Mouse (Mus musculus) stomach, embryonic 16.5 days (tissue): ENCODE results near the gene Abcf1. TPM values are rescaled to one million over a fixed set of nuclear protein-coding genes. Genes with fewer than 3 reads are reported as not detected.

ENCODE experiments used
- ATAC-seq: fragments of 200-750 bp; cut with Nextera tagmentation; 2 replicates; pipeline ENCODE4 v1.8.0; 2017; ENCODE audit warnings: moderate number of reproducible peaks, moderate TSS enrichment; ENCODE audit not compliant: insufficient read depth, low FRiP score
- H3K27ac ChIP-seq: fragments of 300-500 bp; sonication (generic); 2 replicates; pipeline ENCODE4 v1.5.1; 2014; ENCODE audit warnings: low read length
- H3K27me3 ChIP-seq: fragments of 300-500 bp; sonication (generic); 2 replicates; pipeline ENCODE4 v1.6.1; 2014; ENCODE audit warnings: low read length, control low read depth, mixed read lengths; ENCODE audit not compliant: control insufficient read depth, insufficient read depth
- H3K36me3 ChIP-seq: fragments of 300-500 bp; sonication (generic); 2 replicates; pipeline ENCODE4 v1.6.1; 2014; ENCODE audit warnings: low read length; ENCODE audit not compliant: control insufficient read depth, insufficient read depth
- H3K4me1 ChIP-seq: fragments of 300-500 bp; sonication (generic); 2 replicates; pipeline ENCODE4 v1.6.1; 2014; ENCODE audit warnings: low read length, control low read depth, mixed read lengths; ENCODE audit not compliant: control insufficient read depth, insufficient read depth
- H3K4me2 ChIP-seq: fragments of 300-500 bp; sonication (generic); 2 replicates; pipeline ENCODE4 v1.6.1; 2014; ENCODE audit warnings: low read depth, low read length, mixed read lengths
- H3K4me3 ChIP-seq: fragments of 300-500 bp; sonication (generic); replicated peaks from 2 replicates; pipeline ENCODE4 v1.5.1; 2014; ENCODE audit warnings: mild to moderate bottlenecking, low read length
- H3K9ac ChIP-seq: fragments of 300-500 bp; sonication (generic); 2 replicates; pipeline ENCODE4 v1.6.1; 2014; ENCODE audit warnings: low read length
- H3K9me3 ChIP-seq: fragments of 300-500 bp; sonication (generic); replicated peaks from 2 replicates; pipeline ENCODE4 v1.6.1; 2016; ENCODE audit warnings: low read length, control low read depth; ENCODE audit not compliant: control insufficient read depth
- WGBS: fragments of 180-500 bp; shearing (Covaris S2); extraction: QIAGEN DNeasy Blood & Tissue Kit; methylation state at CpG from one replicate; pipeline ENCODE4 v1.1.7; 2014; 5-methylcytosine and 5-hydroxymethylcytosine counted together
- polyA plus RNA-seq: library from polyadenylated mRNA; unstranded; fragments of >200 nt; fragmentation: Nextera tagmentation; extraction: Ambion mirVana; gene quantifications from 2 replicates; pipeline ENCODE4 v1.2.1, GENCODE M21; 2015

Gene Abcf1
- polyA plus RNA-seq, 1 experiment from 2014 or later = 88.9 TPM

DNA sequence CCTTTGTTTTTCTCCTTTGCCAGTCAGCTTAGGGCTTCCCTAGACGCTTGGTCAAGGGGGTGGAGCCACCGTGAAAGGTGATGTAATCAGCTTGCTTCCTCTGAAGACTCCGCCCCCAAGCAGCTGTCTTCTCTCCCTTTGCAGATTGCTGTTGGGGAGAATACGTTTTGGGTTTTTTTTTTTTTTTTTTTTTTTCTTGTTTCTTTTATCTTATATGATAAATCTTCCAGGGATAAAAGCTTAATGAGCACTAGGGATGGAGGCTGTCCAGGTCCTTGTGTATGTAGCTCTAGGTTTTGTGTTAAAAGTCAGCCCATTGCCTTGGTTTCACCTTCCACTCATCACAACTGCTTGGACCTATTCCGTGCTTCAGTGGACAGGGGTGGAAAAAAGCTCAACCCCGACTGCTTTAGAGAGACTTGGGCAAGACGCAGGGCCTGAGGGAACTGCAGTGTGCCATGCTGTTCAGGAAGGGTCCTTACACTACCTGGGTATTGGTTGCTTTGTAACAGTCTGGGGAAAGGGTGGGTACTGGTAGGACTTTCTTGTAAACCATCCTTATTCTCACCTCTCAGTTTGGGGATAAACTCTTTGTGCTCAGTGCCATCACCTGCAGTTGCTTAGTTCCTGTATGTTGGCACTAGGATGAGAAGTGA, 50.4 kb downstream of the Abcf1 start:
- H3K27ac ChIP-seq = peak overlapping the region; percentile 99
- peak overlapping the region; percentile 87 for H3K4me2 ChIP-seq
- H3K4me1 ChIP-seq = peaks cover 26% of the 10 kb centered on the region
- 7% methylated on average over 7 of the region's 7 CpGs for WGBS
- peak; percentile 42 for ATAC-seq
- no peaks in the 10 kb centered on the region for H3K27me3 ChIP-seq
- H3K9me3 ChIP-seq = no peaks in the 10 kb centered on the region
- H3K9ac ChIP-seq = peak overlapping the region; percentile 82
- peak overlapping the region; percentile 82 for H3K4me3 ChIP-seq
- H3K36me3 ChIP-seq = peaks cover 11% of the 10 kb centered on the region; the same call in 1 of the 2 replicates

- peak overlapping the region; percentile 82 for H3K4me3 ChIP-seq
- under 1% methylated on average over 11 of the region's 11 CpGs for WGBS
These were observed 51.1 kb downstream of the Abcf1 start for GRCm38 (mm10) chr17:35918276-35919059.

DNA sequence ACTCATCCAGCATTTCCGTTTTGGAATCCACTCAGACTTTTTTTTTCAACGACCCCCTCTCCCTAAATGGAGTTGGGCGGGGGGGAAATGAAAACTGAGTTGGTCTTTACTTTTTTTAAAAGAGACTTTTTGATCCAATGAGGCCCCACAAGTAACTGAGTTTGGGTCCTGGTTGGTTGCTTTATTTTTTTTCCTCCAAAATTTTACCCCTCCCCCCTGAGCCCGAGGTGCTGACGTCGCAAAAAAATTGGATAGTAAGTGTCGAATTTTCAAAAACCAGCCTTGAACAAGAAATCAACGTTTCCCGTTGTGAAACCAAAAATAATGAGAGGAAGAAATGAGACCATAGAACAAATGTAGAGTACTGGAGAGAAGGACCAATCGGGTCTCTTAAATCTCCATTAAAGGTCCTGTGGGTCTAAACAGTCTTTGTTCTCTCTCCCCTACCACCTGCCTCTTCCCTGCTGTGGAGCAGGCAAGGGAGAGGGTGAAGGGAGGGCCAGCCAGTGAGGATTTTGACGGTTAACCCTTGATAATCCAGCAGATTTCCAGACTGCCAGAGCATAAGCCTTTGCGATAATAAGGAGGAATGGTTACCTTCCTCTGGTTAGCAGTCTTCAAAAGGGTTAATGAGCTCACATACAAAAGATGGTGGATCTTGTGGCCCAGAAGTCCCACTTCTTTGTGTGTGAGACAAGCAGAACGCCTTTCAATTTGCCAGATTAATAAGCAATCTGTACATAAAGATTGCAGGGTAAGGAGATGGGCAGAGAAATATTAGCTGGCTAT, 51.9 kb downstream of the Abcf1 start:
- ATAC-seq = no peak
- WGBS = 0% methylated on average over 13 of the region's 13 CpGs

More at GRCm38 (mm10) chr17:35918276-35919059, 51.1 kb downstream of the Abcf1 start:
- Histone ChIP-seq H3K4me2 (peak overlapping the region; percentile 87), H3K36me3 (0 out of 2 replicates have a peak, but pooled peaks cover 7% of the 10 kb centered on the region), H3K27me3 (no peaks in the 10 kb centered on the region), H3K4me1 (peaks cover 26% of the 10 kb centered on the region), H3K27ac (peak overlapping the region; percentile 99), H3K9ac (peak overlapping the region; percentile 95), H3K9me3 (no peaks in the 10 kb centered on the region)
- ATAC-seq = no peak

DNA sequence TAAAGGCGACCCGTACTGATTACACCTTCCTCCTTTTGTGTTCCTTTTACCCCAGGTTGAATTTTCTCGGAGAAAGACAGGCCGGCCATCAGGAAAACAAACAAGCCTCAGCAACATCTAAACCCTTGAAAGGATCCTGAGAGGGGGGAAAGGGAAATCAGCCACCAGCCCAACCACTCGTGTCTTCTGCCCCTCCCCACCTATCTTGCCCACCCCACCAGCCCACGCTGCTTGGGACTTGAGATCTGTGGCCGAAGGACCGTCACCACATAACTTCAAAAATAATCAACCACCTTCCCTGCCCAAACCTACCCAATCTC, 52.5 kb downstream of the Abcf1 start:
- no peak for ATAC-seq
- WGBS = 0% methylated on average over 8 of the region's 8 CpGs
- Histone ChIP-seq H3K27ac (peak overlapping the region; percentile 99), H3K9me3 (no peaks in the 10 kb centered on the region), H3K4me3 (peak overlapping the region; percentile 82), H3K9ac (peak overlapping the region; percentile 95), H3K36me3 (peaks cover 18% of the 10 kb centered on the region; the same call in 1 of the 2 replicates), H3K4me1 (peaks cover 26% of the 10 kb centered on the region), H3K4me2 (peak overlapping the region; percentile 87), H3K27me3 (no peaks in the 10 kb centered on the region)

More for the DNA sequence above, 51.9 kb downstream of the Abcf1 start:
- Histone ChIP-seq H3K4me2 (peak overlapping the region; percentile 87), H3K27me3 (no peaks in the 10 kb centered on the region), H3K27ac (peak overlapping the region; percentile 99), H3K9me3 (no peaks in the 10 kb centered on the region), H3K9ac (peak overlapping the region; percentile 95), H3K4me1 (peaks cover 26% of the 10 kb centered on the region), H3K36me3 (peaks cover 13% of the 10 kb centered on the region; the same call in 1 of the 2 replicates), H3K4me3 (peak overlapping the region; percentile 82)

GRCm38 (mm10) chr17:35916297-35917142, 53.0 kb downstream of the Abcf1 start, which contains the start of the genes Mrps18b and Ppp1r10:
Gene Mrps18b (minus strand): TSS chr17:35916389.
Gene Ppp1r10 (plus strand): TSS chr17:35916434.
- Histone ChIP-seq H3K27me3 (no peaks in the 10 kb centered on the region), H3K9me3 (no peaks in the 10 kb centered on the region), H3K36me3 (peaks cover 18% of the 10 kb centered on the region; the same call in 1 of the 2 replicates), H3K27ac (peak within 1 kb of the TSS; percentile 99), H3K9ac (peak within 1 kb of the TSS; percentile 95), H3K4me3 (peak within 1 kb of the TSS; percentile 82), H3K4me1 (peaks cover 26% of the 10 kb centered on the region), H3K4me2 (peak within 1 kb of the TSS; percentile 88)
- under 1% methylated on average over 83 of the region's 83 CpGs for WGBS
- ATAC-seq = peak; percentile 96

GRCm38 (mm10) chr17:35915538-35916296, 53.8 kb downstream of the Abcf1 start:
- Histone ChIP-seq H3K4me1 (peaks cover 21% of the 10 kb centered on the region), H3K27ac (peak overlapping the region; percentile 99), H3K4me3 (peak overlapping the region; percentile 82), H3K27me3 (no peaks in the 10 kb centered on the region), H3K36me3 (peaks cover 18% of the 10 kb centered on the region; the same call in 1 of the 2 replicates), H3K9ac (peak overlapping the region; percentile 95), H3K9me3 (no peaks in the 10 kb centered on the region), H3K4me2 (peak overlapping the region; percentile 88)
- ATAC-seq = no peak
- 2% methylated on average over 28 of the region's 28 CpGs for WGBS

DNA sequence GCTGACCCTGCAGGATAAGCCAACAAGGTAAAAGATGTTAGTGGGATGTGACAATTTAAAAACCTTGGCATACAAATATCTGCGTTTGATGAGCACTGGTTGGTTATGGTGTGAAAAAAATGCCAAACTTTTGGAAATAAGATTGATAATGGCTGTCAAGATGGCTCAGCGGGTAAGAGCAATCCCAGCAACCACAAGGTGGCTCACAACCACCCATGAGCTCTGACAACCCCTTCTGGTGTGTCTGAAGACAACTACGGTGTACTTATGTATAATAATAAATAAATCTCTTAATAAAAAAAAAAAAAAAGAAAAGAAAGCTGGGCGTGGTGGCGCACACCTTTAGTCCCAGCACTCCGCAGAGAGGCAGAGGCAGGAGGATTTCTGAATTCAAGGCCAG, 54.6 kb downstream of the Abcf1 start:
- peak overlapping the region; percentile 95; the same call in 1 of the 2 replicates for H3K9ac ChIP-seq
- 71% methylated on average over 6 of the region's 6 CpGs for WGBS
- H3K27me3 ChIP-seq = no peaks in the 10 kb centered on the region
- H3K4me2 ChIP-seq = peak overlapping the region; percentile 88; the same call in 1 of the 2 replicates
- no peak overlapping the region for H3K27ac ChIP-seq
- ATAC-seq = no peak
- H3K9me3 ChIP-seq = no peaks in the 10 kb centered on the region
- H3K36me3 ChIP-seq = peaks cover 18% of the 10 kb centered on the region; the same call in 1 of the 2 replicates
- H3K4me1 ChIP-seq = peaks cover 16% of the 10 kb centered on the region
- peak overlapping the region; percentile 82 for H3K4me3 ChIP-seq
